Mouse (Mus musculus) subcutaneous adipose tissue, adult 2 months (tissue): ENCODE results near the gene 4931409K22Rik. TPM values are rescaled to one million over a fixed set of nuclear protein-coding genes. Genes with fewer than 3 reads are reported as not detected.

Experiments used
- polyA plus RNA-seq: library from polyadenylated mRNA; depleted of rRNA; stranded (reverse); fragments of >200 nt; gene quantifications from 2 replicates; pipeline ENCODE4 v1.2.3, GENCODE M21; 2012; ENCODE audit warnings: low replicate concordance; rRNA removed

The 4931409K22Rik gene
- 0.04 TPM in 1 of 2 replicates, not detected in the other for polyA plus RNA-seq

GRCm38 (mm10) chr5:24556709-24557108 lies at the start of gene 4931409K22Rik:
Gene 4931409K22Rik, minus strand, starts transcription at chr5:24556809.

GRCm38 (mm10) chr5:24586547-24587199 lies 30.1 kb upstream of the 4931409K22Rik start, which contains the start of gene Chpf2:
Gene Chpf2, plus strand, starts transcription at chr5:24586741.

GRCm38 (mm10) chr5:24577183-24577929 lies 20.7 kb upstream of the 4931409K22Rik start, which contains the start of gene Abcf2:
Gene Abcf2, minus strand, starts transcription at chr5:24577467.

GRCm38 (mm10) chr5:24540387-24541143 lies 16.0 kb downstream of the 4931409K22Rik start, which contains the start of gene Asb10:
Gene Asb10, minus strand, starts transcription at chr5:24540978.

GRCm38 (mm10) chr5:24526889-24527230 lies 29.7 kb downstream of the 4931409K22Rik start, which contains the start of gene Gbx1:
Gene Gbx1, minus strand, starts transcription at chr5:24527202.

Other genes starting within 250 kb of the 4931409K22Rik start
- gene Kcnh2, start 205.2 kb downstream of the 4931409K22Rik start, polyA plus RNA-seq: 37.6 and 114 TPM in 2 replicates
- 41.6 and 73.0 TPM in 2 replicates for gene Nos3, start 192.0 kb downstream of the 4931409K22Rik start, polyA plus RNA-seq
- 1.9 and 4.6 TPM in 2 replicates for gene Atg9b, start 164.7 kb downstream of the 4931409K22Rik start, polyA plus RNA-seq
- gene Abcb8, start 163.1 kb downstream of the 4931409K22Rik start, polyA plus RNA-seq: 69.9 and 87.9 TPM in 2 replicates
- gene Asic3, start 143.4 kb downstream of the 4931409K22Rik start, polyA plus RNA-seq: 0.64 and 0.75 TPM in 2 replicates
- 87.6 and 100 TPM in 2 replicates for gene Cdk5, start 133.3 kb downstream of the 4931409K22Rik start, polyA plus RNA-seq
- 71.2 and 99.7 TPM in 2 replicates for gene Slc4a2, start 133.0 kb downstream of the 4931409K22Rik start, polyA plus RNA-seq
- 257 and 263 TPM in 2 replicates for gene Fastk, start 111.5 kb downstream of the 4931409K22Rik start, polyA plus RNA-seq
- gene Tmub1, start 109.0 kb downstream of the 4931409K22Rik start, polyA plus RNA-seq: 22.5 and 42.2 TPM in 2 replicates
- 70.0 and 103 TPM in 2 replicates for gene Agap3, start 104.6 kb downstream of the 4931409K22Rik start, polyA plus RNA-seq
- 0.03 and 0.12 TPM in 2 replicates for gene Gbx1, start 29.6 kb downstream of the 4931409K22Rik start, polyA plus RNA-seq
- 0.86 and 2.5 TPM in 2 replicates for gene Asb10, start 15.8 kb downstream of the 4931409K22Rik start, polyA plus RNA-seq
- gene Abcf2, start 20.7 kb upstream of the 4931409K22Rik start, polyA plus RNA-seq: 47.6 and 66.5 TPM in 2 replicates
- gene Chpf2, start 29.9 kb upstream of the 4931409K22Rik start, polyA plus RNA-seq: 53.7 and 55.7 TPM in 2 replicates
- gene Smarcd3, start 67.6 kb upstream of the 4931409K22Rik start, polyA plus RNA-seq: 20.1 and 43.3 TPM in 2 replicates
- 45.0 and 48.6 TPM in 2 replicates for gene Nub1, start 128.7 kb upstream of the 4931409K22Rik start, polyA plus RNA-seq
- 5.2 and 9.2 TPM in 2 replicates for gene Wdr86, start 173.9 kb upstream of the 4931409K22Rik start, polyA plus RNA-seq
- gene Crygn, start 201.2 kb upstream of the 4931409K22Rik start, polyA plus RNA-seq: 0.35 TPM in 1 of 2 replicates, not detected in the other